Mouse (Mus musculus): ENCODE data around the gene Slc25a25. TPM values are rescaled to one million over a fixed set of nuclear protein-coding genes. Genes with fewer than 3 reads are reported as not detected.

Gene Slc25a25
- polyA plus RNA-seq, 1 experiment from 2014 or later, result 21.7 TPM

- Histone ChIP-seq H3K27me3 (ENCODE audit: control insufficient read depth, insufficient read depth, low read length) (no peaks in the 10 kb centered on the region), H3K4me1 (ENCODE audit: control insufficient read depth, insufficient read depth, low read length) (peaks cover 3% of the 10 kb centered on the region; the same call in 1 of the 2 replicates), H3K27ac (replicated peaks; ENCODE audit: low read depth, low read length) (peak overlapping the region; percentile 60; the same call in 1 of the 2 replicates), H3K9me3 (replicated peaks; ENCODE audit: control insufficient read depth, low read length) (no peaks in the 10 kb centered on the region), H3K9ac (replicated peaks; ENCODE audit: low read length) (peak overlapping the region; percentile 64), H3K36me3 (replicated peaks; ENCODE audit: control insufficient read depth, insufficient read depth, low read depth, low read length) (no peaks in the 10 kb centered on the region), H3K4me2 (ENCODE audit: low read depth, low read length) (peak overlapping the region; percentile 64), H3K4me3 (ENCODE audit: low read depth, low read length) (peak overlapping the region; percentile 32)
- DNase-seq (ENCODE audit: low spot score) (peak; percentile 97), ATAC-seq (replicated peaks; ENCODE audit: insufficient number of reproducible peaks, low FRiP score, low TSS enrichment, low read depth) (peak; percentile 95)
- WGBS, result 8% methylated on average over 18 of the region's 18 CpGs
These were observed 20.3 kb downstream of the Slc25a25 start for GRCm38 (mm10) chr2:32430701-32431676.

GRCm38 (mm10) chr2:32429215-32429891 is 21.9 kb downstream of the Slc25a25 start:
- Histone ChIP-seq H3K4me1 (ENCODE audit: control insufficient read depth, insufficient read depth, low read length) (peaks cover 7% of the 10 kb centered on the region; the same call in 1 of the 2 replicates), H3K9ac (replicated peaks; ENCODE audit: low read length) (no peak overlapping the region; the same call in 1 of the 2 replicates), H3K27ac (replicated peaks; ENCODE audit: low read depth, low read length) (no peak overlapping the region), H3K27me3 (ENCODE audit: control insufficient read depth, insufficient read depth, low read length) (no peaks in the 10 kb centered on the region), H3K4me2 (ENCODE audit: low read depth, low read length) (no peak overlapping the region), H3K36me3 (replicated peaks; ENCODE audit: control insufficient read depth, insufficient read depth, low read depth, low read length) (no peaks in the 10 kb centered on the region), H3K9me3 (replicated peaks; ENCODE audit: control insufficient read depth, low read length) (no peaks in the 10 kb centered on the region), H3K4me3 (ENCODE audit: low read depth, low read length) (no peak overlapping the region)
- 73% methylated on average over 4 of the region's 4 CpGs for WGBS
- ATAC-seq (replicated peaks; ENCODE audit: insufficient number of reproducible peaks, low FRiP score, low TSS enrichment, low read depth) (no peak), DNase-seq (ENCODE audit: low spot score) (no peak)

GRCm38 (mm10) chr2:32428262-32428722 is 23.0 kb downstream of the Slc25a25 start:
- H3K4me2 ChIP-seq (ENCODE audit: low read depth, low read length), result peak overlapping the region; percentile 13; the same call in 1 of the 2 replicates
- H3K9ac ChIP-seq (replicated peaks; ENCODE audit: low read length), result no peak overlapping the region
- peaks cover 7% of the 10 kb centered on the region; the same call in 1 of the 2 replicates for H3K4me1 ChIP-seq (ENCODE audit: control insufficient read depth, insufficient read depth, low read length)
- WGBS, result 75% methylated on average over 8 of the region's 8 CpGs
- DNase-seq (ENCODE audit: low spot score) (peak; percentile 61), ATAC-seq (replicated peaks; ENCODE audit: insufficient number of reproducible peaks, low FRiP score, low TSS enrichment, low read depth) (no peak)
- no peaks in the 10 kb centered on the region for H3K27me3 ChIP-seq (ENCODE audit: control insufficient read depth, insufficient read depth, low read length)
- H3K27ac ChIP-seq (replicated peaks; ENCODE audit: low read depth, low read length), result peak overlapping the region; percentile 35; the same call in 1 of the 2 replicates
- no peaks in the 10 kb centered on the region for H3K9me3 ChIP-seq (replicated peaks; ENCODE audit: control insufficient read depth, low read length)
- H3K4me3 ChIP-seq (ENCODE audit: low read depth, low read length), result no peak overlapping the region
- H3K36me3 ChIP-seq (replicated peaks; ENCODE audit: control insufficient read depth, insufficient read depth, low read depth, low read length), result no peaks in the 10 kb centered on the region

GRCm38 (mm10) chr2:32427720-32428119 is 23.5 kb downstream of the Slc25a25 start:
- Histone ChIP-seq H3K4me3 (ENCODE audit: low read depth, low read length) (no peak overlapping the region), H3K9me3 (replicated peaks; ENCODE audit: control insufficient read depth, low read length) (no peaks in the 10 kb centered on the region), H3K4me2 (ENCODE audit: low read depth, low read length) (0 out of 2 replicates have a peak overlapping the region, but pooled peaks have one; percentile 8), H3K27me3 (ENCODE audit: control insufficient read depth, insufficient read depth, low read length) (no peaks in the 10 kb centered on the region), H3K4me1 (ENCODE audit: control insufficient read depth, insufficient read depth, low read length) (peaks cover 7% of the 10 kb centered on the region; the same call in 1 of the 2 replicates), H3K9ac (replicated peaks; ENCODE audit: low read length) (no peak overlapping the region), H3K27ac (replicated peaks; ENCODE audit: low read depth, low read length) (no peak overlapping the region), H3K36me3 (replicated peaks; ENCODE audit: control insufficient read depth, insufficient read depth, low read depth, low read length) (no peaks in the 10 kb centered on the region)
- no peak for ATAC-seq (replicated peaks; ENCODE audit: insufficient number of reproducible peaks, low FRiP score, low TSS enrichment, low read depth)
- 67% methylated on average over 5 of the region's 5 CpGs for WGBS
- DNase-seq (ENCODE audit: low spot score), result no peak

GRCm38 (mm10) chr2:32426141-32426540 is 25.1 kb downstream of the Slc25a25 start:
- WGBS, result 92% methylated on average over 1 of the region's 1 CpGs
- H3K4me1 ChIP-seq (ENCODE audit: control insufficient read depth, insufficient read depth, low read length), result peaks cover 7% of the 10 kb centered on the region; the same call in 1 of the 2 replicates
- no peak overlapping the region for H3K9ac ChIP-seq (replicated peaks; ENCODE audit: low read length)
- H3K27ac ChIP-seq (replicated peaks; ENCODE audit: low read depth, low read length), result no peak overlapping the region
- H3K4me2 ChIP-seq (ENCODE audit: low read depth, low read length), result no peak overlapping the region
- no peaks in the 10 kb centered on the region for H3K27me3 ChIP-seq (ENCODE audit: control insufficient read depth, insufficient read depth, low read length)
- H3K36me3 ChIP-seq (replicated peaks; ENCODE audit: control insufficient read depth, insufficient read depth, low read depth, low read length), result no peaks in the 10 kb centered on the region
- ATAC-seq (replicated peaks; ENCODE audit: insufficient number of reproducible peaks, low FRiP score, low TSS enrichment, low read depth) (no peak), DNase-seq (ENCODE audit: low spot score) (no peak)
- no peak overlapping the region for H3K4me3 ChIP-seq (ENCODE audit: low read depth, low read length)
- H3K9me3 ChIP-seq (replicated peaks; ENCODE audit: control insufficient read depth, low read length), result no peaks in the 10 kb centered on the region

GRCm38 (mm10) chr2:32425568-32425967 is 25.7 kb downstream of the Slc25a25 start:
- Histone ChIP-seq H3K4me2 (ENCODE audit: low read depth, low read length) (no peak overlapping the region), H3K27me3 (ENCODE audit: control insufficient read depth, insufficient read depth, low read length) (no peaks in the 10 kb centered on the region), H3K9me3 (replicated peaks; ENCODE audit: control insufficient read depth, low read length) (no peaks in the 10 kb centered on the region), H3K9ac (replicated peaks; ENCODE audit: low read length) (no peak overlapping the region), H3K27ac (replicated peaks; ENCODE audit: low read depth, low read length) (no peak overlapping the region), H3K4me3 (ENCODE audit: low read depth, low read length) (no peak overlapping the region), H3K36me3 (replicated peaks; ENCODE audit: control insufficient read depth, insufficient read depth, low read depth, low read length) (no peaks in the 10 kb centered on the region), H3K4me1 (ENCODE audit: control insufficient read depth, insufficient read depth, low read length) (peaks cover 7% of the 10 kb centered on the region; the same call in 1 of the 2 replicates)
- WGBS, result 73% methylated on average over 5 of the region's 5 CpGs
- DNase-seq (ENCODE audit: low spot score), result no peak
- ATAC-seq (replicated peaks; ENCODE audit: insufficient number of reproducible peaks, low FRiP score, low TSS enrichment, low read depth), result no peak

- H3K9ac ChIP-seq (replicated peaks; ENCODE audit: low read length), result no peak overlapping the region
- 41% methylated on average over 3 of the region's 3 CpGs for WGBS
- H3K4me2 ChIP-seq (ENCODE audit: low read depth, low read length), result no peak overlapping the region
- H3K27me3 ChIP-seq (ENCODE audit: control insufficient read depth, insufficient read depth, low read length), result no peaks in the 10 kb centered on the region
- H3K4me3 ChIP-seq (ENCODE audit: low read depth, low read length), result no peak overlapping the region
- peak overlapping the region; percentile 66 for H3K27ac ChIP-seq (replicated peaks; ENCODE audit: low read depth, low read length)
- ATAC-seq (replicated peaks; ENCODE audit: insufficient number of reproducible peaks, low FRiP score, low TSS enrichment, low read depth) (no peak), DNase-seq (ENCODE audit: low spot score) (no peak)
- H3K9me3 ChIP-seq (replicated peaks; ENCODE audit: control insufficient read depth, low read length), result no peaks in the 10 kb centered on the region
- no peaks in the 10 kb centered on the region for H3K36me3 ChIP-seq (replicated peaks; ENCODE audit: control insufficient read depth, insufficient read depth, low read depth, low read length)
- H3K4me1 ChIP-seq (ENCODE audit: control insufficient read depth, insufficient read depth, low read length), result peaks cover 7% of the 10 kb centered on the region; the same call in 1 of the 2 replicates
These were observed 26.4 kb downstream of the Slc25a25 start for GRCm38 (mm10) chr2:32424796-32425195.
